Mouse (Mus musculus): ENCODE measurements around the gene Errfi1. TPM values are rescaled to one million over a fixed set of nuclear protein-coding genes. Genes with fewer than 3 reads are reported as not detected.
A peak's percentile ranks its signal among the peaks of the same experiment; 100 is the strongest.
"Not testable (repeated sequence)": the region's sequence is repeated elsewhere in the genome, so short reads cannot be mapped to it uniquely, and the experiment has no call there.

Errfi1 gene
- total RNA-seq, 2 experiments from 2014 or later: 19.8 to 23.7 TPM

DNA sequence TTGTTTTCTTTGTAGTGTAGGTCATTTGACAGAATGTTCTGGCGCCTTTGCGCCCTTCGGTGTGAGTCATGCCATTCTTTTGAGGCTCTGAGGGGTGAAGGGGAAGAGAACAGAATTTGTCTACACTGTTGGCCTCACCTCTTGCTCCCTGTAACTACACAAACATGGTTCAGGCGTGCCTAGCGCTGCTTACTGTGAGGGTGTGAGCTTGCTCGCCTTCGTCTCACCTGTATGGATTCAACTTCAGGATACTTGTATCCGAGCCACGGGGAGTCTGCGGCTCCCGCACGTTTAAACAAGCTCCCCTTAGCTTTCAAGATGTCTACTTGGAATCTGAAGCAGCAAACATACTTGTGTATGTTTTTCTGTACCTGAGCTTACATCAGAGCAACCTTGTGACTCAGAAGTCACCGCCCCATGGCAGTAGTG is 17.3 kb downstream of the Errfi1 start:
- intact Hi-C loops (cut with DNase I): no loop called here

DNA sequence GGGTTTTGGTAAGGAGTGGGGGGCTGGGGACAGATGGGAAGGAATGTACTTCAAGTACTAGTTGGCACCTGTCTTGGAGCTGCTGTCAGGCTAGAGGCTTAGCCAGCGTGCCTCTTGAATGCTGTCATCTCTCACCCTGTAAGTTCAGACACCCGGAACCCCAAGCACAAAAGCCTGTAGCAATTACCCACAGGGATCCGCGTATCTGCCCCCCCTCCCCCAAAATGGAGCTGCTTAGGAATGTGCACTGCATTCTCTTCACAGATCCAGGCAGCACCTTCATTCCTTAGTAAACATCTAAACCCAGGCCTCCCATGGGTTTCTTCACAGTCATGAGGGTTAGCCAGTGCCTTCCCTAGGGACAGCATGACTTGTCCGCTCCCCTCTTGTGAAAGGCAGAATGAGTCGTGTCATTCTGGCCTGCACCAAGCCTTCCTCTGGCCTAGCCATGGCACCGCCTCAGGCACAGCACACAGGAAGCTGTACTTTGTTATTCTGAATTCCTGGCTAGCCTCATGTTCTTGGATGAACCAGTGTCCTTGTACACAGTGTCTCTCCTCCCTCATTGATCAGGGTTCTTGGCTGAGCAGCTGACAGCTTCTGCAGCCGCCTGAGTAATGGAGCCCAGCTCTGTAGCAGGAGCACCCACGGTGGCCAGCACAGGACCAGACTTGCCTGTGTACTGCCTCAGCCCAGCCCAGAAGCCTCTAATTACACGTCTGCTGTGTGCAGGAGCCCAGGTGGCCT is 17.8 kb downstream of the Errfi1 start:
- intact Hi-C loops (cut with DNase I): no loop called here
- DNase-seq (ENCODE audit: extremely low spot score in 1 of 2, low spot score in 2 of 2): no peak

More for the DNA sequence above, 17.3 kb downstream of the Errfi1 start:
- DNase-seq (ENCODE audit: extremely low spot score in 1 of 2, low spot score in 2 of 2): no peak

DNA sequence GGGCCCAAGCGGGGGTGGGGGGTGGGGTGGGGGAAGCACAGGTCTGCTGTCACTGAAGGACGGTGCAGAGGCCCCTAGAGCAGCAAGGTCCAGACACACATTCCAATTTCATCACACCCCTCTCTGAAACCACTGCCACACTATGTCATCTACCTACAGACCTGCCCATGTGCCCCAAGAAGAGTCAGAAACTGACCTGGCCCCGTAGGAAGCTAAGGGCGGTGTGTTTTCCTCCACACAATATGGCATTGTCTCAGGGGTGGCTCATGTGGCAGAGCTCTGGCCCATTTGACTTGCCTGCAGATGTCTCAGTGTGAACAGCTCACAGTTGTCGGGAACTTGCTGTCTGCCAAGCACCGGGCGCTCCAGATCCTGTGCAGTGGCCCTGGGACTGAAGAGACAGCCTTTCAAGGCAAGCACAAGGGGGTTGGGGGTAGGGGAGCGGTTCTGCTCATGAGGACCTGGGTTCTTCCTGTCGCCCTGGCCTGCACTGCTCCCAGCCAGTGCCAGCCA is 18.5 kb downstream of the Errfi1 start:
- intact Hi-C loops (cut with DNase I): no loop called here
- peak; percentile 46 to 48 for DNase-seq (ENCODE audit: extremely low spot score in 1 of 2, low spot score in 2 of 2)

DNA sequence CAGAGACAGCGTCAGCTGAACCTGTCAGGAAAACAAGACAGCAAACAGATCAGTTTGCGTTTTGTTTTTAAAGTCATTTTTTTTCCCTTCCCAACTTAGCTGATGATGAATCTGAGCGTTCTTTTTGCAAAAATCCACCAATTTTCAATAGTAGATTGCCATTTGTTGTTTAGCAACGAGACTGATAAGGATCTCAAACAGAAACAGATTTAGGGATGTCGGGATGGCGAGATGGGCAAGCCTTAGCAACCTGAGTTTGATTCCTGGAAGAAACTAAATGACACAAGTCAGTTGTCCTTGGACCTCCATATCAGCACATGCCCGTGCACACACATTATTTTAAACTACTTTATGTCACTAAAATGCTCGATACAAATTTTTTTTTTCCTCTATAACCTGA is 19.0 kb downstream of the Errfi1 start:
- no peak for DNase-seq (ENCODE audit: extremely low spot score in 1 of 2, low spot score in 2 of 2)
- intact Hi-C loops (cut with DNase I): no loop called here

GRCm38 (mm10) chr4:150874416-150874815 is 20.7 kb downstream of the Errfi1 start:
- intact Hi-C loops (cut with DNase I); DNase-seq (ENCODE audit: extremely low spot score in 1 of 2, low spot score in 2 of 2): not testable (repeated sequence)

- DNase-seq (ENCODE audit: extremely low spot score in 1 of 2, low spot score in 2 of 2): no peak
- intact Hi-C loops (cut with DNase I): no loop called here
These were observed 21.7 kb downstream of the Errfi1 start for GRCm38 (mm10) chr4:150875393-150875792.

- intact Hi-C loops (cut with DNase I): no loop called here
- no peak for DNase-seq (ENCODE audit: extremely low spot score in 1 of 2, low spot score in 2 of 2)
These were observed 25.9 kb downstream of the Errfi1 start for GRCm38 (mm10) chr4:150879631-150880030.

GRCm38 (mm10) chr4:150880364-150880763 is 26.6 kb downstream of the Errfi1 start:
- DNase-seq (ENCODE audit: extremely low spot score in 1 of 2, low spot score in 2 of 2): no peak
- intact Hi-C loops (cut with DNase I): no loop called here

DNA sequence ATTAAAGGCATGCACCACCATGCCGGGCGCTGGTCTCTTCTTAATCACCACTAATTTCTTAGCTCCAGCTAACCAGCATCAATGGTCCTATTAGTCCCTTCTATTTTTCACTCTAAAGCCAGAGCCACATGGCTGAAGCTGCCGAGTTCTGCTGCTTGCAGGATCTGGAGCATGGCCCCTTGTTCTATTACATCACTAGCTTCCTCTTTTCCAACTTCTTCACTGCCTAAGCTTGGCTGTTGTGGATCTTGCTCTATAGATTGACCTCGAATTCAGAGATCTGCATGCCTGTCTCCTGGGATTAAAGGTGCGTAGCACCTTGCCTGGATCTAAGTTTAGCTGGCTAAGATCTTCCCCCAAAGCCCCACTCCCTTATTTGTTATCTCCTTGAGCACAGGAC is 28.9 kb downstream of the Errfi1 start:
- DNase-seq (ENCODE audit: extremely low spot score in 1 of 2, low spot score in 2 of 2): no peak
- intact Hi-C loops (cut with DNase I): no loop called here

DNA sequence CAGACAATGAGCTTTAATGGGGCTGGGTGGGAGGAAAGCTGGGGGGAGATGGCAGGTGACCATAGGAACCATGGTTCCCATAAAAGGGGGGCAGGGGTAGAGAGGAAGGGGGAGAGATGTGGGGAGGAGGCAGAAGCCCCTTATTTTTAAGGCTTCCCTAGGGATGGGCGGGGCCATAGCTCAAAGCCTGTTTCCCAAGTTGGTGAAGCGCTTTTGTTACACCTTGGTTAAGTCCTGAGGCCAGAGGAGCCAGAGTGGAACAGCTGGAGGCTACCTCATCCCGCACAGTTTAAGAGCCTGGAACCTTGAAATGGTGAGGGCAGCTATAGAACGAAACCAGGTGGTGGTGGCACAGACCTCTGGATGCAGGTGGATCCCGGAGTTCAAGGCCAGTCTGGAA is 34.2 kb downstream of the Errfi1 start:
- intact Hi-C loops (cut with DNase I): no loop called here
- DNase-seq (ENCODE audit: extremely low spot score in 1 of 2, low spot score in 2 of 2): no peak

GRCm38 (mm10) chr4:150888492-150888891 is 34.8 kb downstream of the Errfi1 start:
- DNase-seq (ENCODE audit: extremely low spot score in 1 of 2, low spot score in 2 of 2): no peak

GRCm38 (mm10) chr4:150889273-150889954 is 35.7 kb downstream of the Errfi1 start:
- intact Hi-C loops (cut with DNase I): no loop called here

More at GRCm38 (mm10) chr4:150888492-150888891, 34.8 kb downstream of the Errfi1 start:
- intact Hi-C loops (cut with DNase I): no loop called here

DNA sequence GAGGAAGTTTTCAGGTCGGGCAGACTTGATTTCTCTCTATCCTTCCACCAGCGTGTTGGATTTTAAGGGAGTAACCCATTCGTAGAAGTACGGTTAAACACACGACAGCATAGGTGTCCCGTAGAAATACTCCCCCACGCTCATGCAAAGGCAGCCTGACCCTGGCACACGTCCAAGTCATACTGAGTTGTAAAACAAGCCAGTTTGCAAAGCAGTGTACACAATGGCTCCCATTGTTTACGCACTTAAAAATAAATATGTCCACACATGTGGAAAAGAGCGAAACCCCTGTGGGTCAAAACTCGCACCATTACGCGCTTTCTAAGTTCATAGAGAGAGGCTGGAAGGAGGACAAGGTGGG is 36.2 kb downstream of the Errfi1 start:
- peak in 1 of 2 experiments; percentile 74 for DNase-seq (ENCODE audit: extremely low spot score in 1 of 2, low spot score in 2 of 2)
- intact Hi-C loops (cut with DNase I): no loop called here

More at GRCm38 (mm10) chr4:150889273-150889954, 35.7 kb downstream of the Errfi1 start:
- peak in 1 of 2 experiments; percentile 71 for DNase-seq (ENCODE audit: extremely low spot score in 1 of 2, low spot score in 2 of 2)

- intact Hi-C loops (cut with DNase I): no loop called here
- DNase-seq (ENCODE audit: extremely low spot score in 1 of 2, low spot score in 2 of 2): no peak
These were observed 37.6 kb downstream of the Errfi1 start for GRCm38 (mm10) chr4:150891308-150891707.

- DNase-seq (ENCODE audit: extremely low spot score in 1 of 2, low spot score in 2 of 2): no peak
- intact Hi-C loops (cut with DNase I): loop anchor here (5.0 kb wide), 1 partner anchor 43 kb away; the partner anchor contains the start of gene Errfi1
These were observed 41.2 kb downstream of the Errfi1 start for GRCm38 (mm10) chr4:150894718-150895501.

DNA sequence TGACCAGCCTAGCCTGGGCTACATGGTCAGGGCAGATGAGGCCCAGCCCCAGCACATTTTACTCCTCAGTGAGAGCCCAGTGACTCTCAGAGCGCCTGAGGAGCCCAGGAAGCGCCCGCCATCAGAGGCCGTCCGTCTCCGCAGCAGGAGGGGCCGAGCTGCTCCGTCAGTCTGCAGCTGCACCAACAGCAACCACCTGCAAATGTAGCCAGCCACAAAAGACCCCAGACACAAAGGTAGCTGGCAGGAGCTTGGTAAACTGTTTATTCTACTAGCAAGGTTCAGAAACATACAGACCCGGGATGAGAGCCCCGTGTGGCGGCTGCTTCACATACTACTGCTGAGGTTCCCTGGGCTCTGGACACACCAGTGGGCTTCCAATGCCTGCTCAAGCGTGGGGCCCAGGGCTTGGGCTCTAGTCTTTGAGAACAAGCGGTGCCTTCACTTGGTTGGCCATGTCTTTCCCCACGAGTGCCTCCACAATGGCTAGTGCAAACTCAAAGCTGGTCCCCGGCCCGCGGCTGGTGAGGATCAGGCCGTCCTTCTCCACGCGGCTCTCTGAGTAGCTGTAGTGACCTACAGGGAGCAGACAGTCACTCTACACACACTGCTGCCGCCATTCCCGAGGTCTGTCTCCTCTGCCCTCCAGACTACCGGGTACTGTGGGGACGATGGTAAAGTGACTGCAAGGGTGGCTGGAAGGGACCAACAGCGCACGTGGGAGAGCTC is 43.3 kb downstream of the Errfi1 start:
- intact Hi-C loops (cut with DNase I): loop anchor here (5.0 kb wide), 1 partner anchor 45 kb away; the partner anchor contains the start of gene Errfi1
- no peak for DNase-seq (ENCODE audit: extremely low spot score in 1 of 2, low spot score in 2 of 2)

DNA sequence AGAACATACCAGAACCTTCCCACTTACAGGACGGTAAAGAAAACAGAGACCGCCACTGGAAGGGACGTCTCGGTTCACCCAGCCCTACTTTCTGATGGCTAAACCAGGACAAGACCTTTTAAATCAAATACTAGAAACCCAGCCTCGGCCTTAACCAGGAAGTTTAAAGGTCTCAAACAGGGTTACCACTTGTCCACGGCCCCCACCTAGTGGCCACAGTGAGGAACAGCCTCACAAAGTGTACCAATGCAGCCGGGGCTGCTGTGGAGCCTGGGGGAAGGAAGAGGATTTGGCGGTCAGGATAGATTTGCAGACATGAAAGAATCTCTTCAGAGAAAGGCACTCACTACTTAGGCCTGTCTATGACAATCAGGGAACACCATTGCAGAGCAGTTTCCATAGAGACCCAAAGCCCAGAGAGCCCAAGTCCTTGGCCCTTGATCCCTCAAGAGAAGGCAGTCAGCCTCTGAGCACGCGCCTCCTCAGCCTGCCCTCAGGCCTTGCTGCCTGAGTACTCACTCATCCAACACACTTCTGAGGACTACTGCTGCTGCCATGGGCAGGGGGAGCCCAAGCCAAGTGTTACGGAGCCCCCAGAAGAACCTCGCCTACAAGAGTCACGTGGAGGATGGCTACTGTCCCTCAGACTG is 45.1 kb downstream of the Errfi1 start:
- peak; percentile 40 to 62 for DNase-seq (ENCODE audit: extremely low spot score in 1 of 2, low spot score in 2 of 2)
- intact Hi-C loops (cut with DNase I): loop anchor here (5.0 kb wide), 1 partner anchor 47 kb away; the partner anchor contains the start of gene Errfi1

- no peak for DNase-seq (ENCODE audit: extremely low spot score in 1 of 2, low spot score in 2 of 2)
- intact Hi-C loops (cut with DNase I): no loop called here
These were observed 46.8 kb downstream of the Errfi1 start for GRCm38 (mm10) chr4:150900486-150900885.
